Mouse (Mus musculus) gastrocnemius, postnatal 14 days (tissue): ENCODE results near the gene Cyb561. TPM values are rescaled to one million over a fixed set of nuclear protein-coding genes. Genes with fewer than 3 reads are reported as not detected.

ENCODE experiments used
- total RNA-seq, 2 experiments: library from RNA; stranded (reverse); gene quantifications; 2 replicates each; pipeline ENCODE4 v1.2.3; 2021

Gene Cyb561
- total RNA-seq, 2 experiments from 2014 or later: 6.4 to 8.2 TPM

Other genes with a start within 250 kb of the Cyb561 start
- gene Ace, start 14.6 kb upstream of the Cyb561 start, total RNA-seq: 10 to 100 TPM; 46.2 to 48.3 TPM
- not detected for gene Ace3, start 41.3 kb upstream of the Cyb561 start, total RNA-seq
- not detected for gene Kcnh6, start 54.8 kb upstream of the Cyb561 start, total RNA-seq
- 10 to 100 TPM; 31.4 to 34.0 TPM for gene Dcaf7, start 83.5 kb upstream of the Cyb561 start, total RNA-seq
- 10 to 100 TPM; 38.8 to 42.5 TPM for gene Taco1, start 112.7 kb upstream of the Cyb561 start, total RNA-seq
- gene Map3k3, start 131.3 kb upstream of the Cyb561 start, total RNA-seq: 10 to 100 TPM; 22.1 to 22.7 TPM
- not detected for gene Gm10840, start 207.5 kb upstream of the Cyb561 start, total RNA-seq
- gene Limd2, start 207.5 kb upstream of the Cyb561 start, total RNA-seq: 1 to 10 TPM; 5.9 to 8.6 TPM
- gene Strada, start 248.8 kb upstream of the Cyb561 start, total RNA-seq: 10 to 100 TPM; 13.0 to 15.3 TPM